Mouse (Mus musculus) bone marrow, adult 2 months (tissue): ENCODE data around the gene Bahd1. TPM values are rescaled to one million over a fixed set of nuclear protein-coding genes. Genes with fewer than 3 reads are reported as not detected.

Experiments
- H3K27ac ChIP-seq: fragments of 200-500 bp; 2 replicates; pipeline ENCODE4 v1.5.1; 2012; ENCODE audit warnings: low read depth, mild to moderate bottlenecking, control low read depth, inconsistent platforms, low read length; ENCODE audit not compliant: control insufficient read depth, poor library complexity, insufficient read depth
- H3K4me1 ChIP-seq: fragments of 200-500 bp; 2 replicates; pipeline ENCODE4 v1.6.1; 2011; ENCODE audit warnings: low read length; ENCODE audit not compliant: control insufficient read depth, insufficient read depth
- H3K4me3 ChIP-seq: fragments of 200-500 bp; replicated peaks from 2 replicates; pipeline ENCODE3; 2011; ENCODE audit warnings: mild to moderate bottlenecking, low read depth, low read length, control low read depth; ENCODE audit not compliant: control insufficient read depth
- CTCF ChIP-seq: fragments of 200-500 bp; IDR thresholded peaks from 2 replicates; pipeline ENCODE4 v1.5.1; 2011; ENCODE audit warnings: low read length, control low read depth; ENCODE audit not compliant: control insufficient read depth, insufficient read depth
- POLR2A ChIP-seq: fragments of 200-500 bp; IDR thresholded peaks from 2 replicates; pipeline ENCODE4 v1.6.1; 2011; ENCODE audit warnings: low read depth, mild to moderate bottlenecking, control low read depth, low read length, borderline replicate concordance; ENCODE audit not compliant: control insufficient read depth
- WGBS: fragments of 180-500 bp; shearing (Covaris S2); methylation state at CpG from one replicate; pipeline ENCODE4 v1.1.7; 2018; 5-methylcytosine and 5-hydroxymethylcytosine counted together
- polyA plus RNA-seq: library from polyadenylated mRNA; stranded (reverse); fragments of >200 nt; gene quantifications from 2 replicates; pipeline ENCODE4 v1.2.4, GENCODE M21; 2011; ENCODE audit warnings: low replicate concordance; ENCODE audit not compliant: missing spikeins, insufficient read depth, insufficient read length

Bahd1 gene
- polyA plus RNA-seq, 1 experiment: 8.7 TPM

DNA sequence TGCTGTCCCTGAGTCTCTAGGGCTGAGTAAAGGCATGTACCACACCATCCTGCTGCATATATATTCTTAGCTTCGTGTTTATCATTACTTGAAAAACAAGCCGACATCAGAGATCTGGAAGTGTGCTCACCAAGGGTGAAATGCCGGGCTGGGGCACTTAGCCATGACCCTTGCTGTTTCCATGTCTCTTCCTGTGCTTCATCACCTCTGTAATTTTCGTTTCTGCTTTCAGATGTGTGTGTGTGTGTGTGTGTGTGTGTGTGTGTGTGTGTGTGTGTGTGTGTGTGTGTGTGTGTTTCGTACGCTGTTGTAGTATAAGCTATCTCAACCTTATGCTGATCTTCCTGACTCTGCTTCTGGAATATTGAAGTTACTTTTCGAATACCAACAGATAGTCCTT lies 41.2 kb downstream of the Bahd1 start:
- TF ChIP-seq POLR2A (no peak), CTCF (no peak)
- WGBS: 54% methylated on average over 7 of the region's 7 CpGs
- Histone ChIP-seq H3K27ac (no peak overlapping the region), H3K4me3 (no peak overlapping the region), H3K4me1 (no peaks in the 10 kb centered on the region)

DNA sequence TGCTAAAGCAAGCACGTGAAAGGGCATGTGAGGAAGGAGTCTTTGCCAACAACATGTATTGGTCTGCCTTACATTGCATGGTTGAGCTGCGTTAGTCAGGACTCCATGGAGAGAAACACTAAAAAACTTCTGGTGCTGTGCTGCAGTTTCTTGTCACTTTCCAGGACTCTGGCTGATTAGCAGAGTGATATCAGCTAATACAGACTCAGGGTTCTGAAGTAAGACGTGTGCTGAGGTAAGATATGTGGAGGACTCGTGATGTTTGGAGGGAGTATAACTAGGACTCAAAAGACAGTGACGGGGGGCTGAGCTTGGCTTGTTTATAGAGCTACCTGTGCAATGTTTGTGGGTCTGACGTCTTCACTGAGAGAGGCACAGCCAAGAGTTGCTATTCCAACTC lies 43.1 kb downstream of the Bahd1 start:
- Histone ChIP-seq H3K4me1 (no peaks in the 10 kb centered on the region), H3K27ac (no peak overlapping the region), H3K4me3 (no peak overlapping the region)
- TF ChIP-seq CTCF (no peak), POLR2A (no peak)
- 77% methylated on average over 6 of the region's 6 CpGs for WGBS

DNA sequence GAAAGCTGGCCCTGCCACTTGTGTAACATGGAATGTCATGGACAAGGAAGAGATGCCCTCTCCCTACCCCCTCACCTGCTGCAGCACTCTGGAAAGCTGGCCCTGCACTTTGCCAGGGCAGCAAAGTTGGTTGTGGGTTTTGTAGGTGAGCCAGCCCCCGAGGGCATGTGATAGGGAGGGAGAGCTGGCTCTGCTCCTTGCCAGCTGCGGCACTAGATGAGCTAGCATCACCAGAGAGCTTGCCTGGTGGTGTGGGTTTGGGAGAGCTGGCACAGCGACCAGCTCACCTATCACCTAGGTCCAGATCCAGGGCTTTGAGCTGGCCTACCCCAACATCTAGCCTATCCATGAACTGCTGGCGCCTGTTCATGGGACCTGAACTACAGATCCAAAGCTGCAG lies 48.6 kb downstream of the Bahd1 start:
- H3K4me3 ChIP-seq: no peak overlapping the region
- 47% methylated on average over 4 of the region's 4 CpGs for WGBS
- H3K4me1 ChIP-seq: no peaks in the 10 kb centered on the region; the same call in 1 of the 2 replicates
- H3K27ac ChIP-seq: no peak overlapping the region
- TF ChIP-seq POLR2A (no peak), CTCF (no peak)

DNA sequence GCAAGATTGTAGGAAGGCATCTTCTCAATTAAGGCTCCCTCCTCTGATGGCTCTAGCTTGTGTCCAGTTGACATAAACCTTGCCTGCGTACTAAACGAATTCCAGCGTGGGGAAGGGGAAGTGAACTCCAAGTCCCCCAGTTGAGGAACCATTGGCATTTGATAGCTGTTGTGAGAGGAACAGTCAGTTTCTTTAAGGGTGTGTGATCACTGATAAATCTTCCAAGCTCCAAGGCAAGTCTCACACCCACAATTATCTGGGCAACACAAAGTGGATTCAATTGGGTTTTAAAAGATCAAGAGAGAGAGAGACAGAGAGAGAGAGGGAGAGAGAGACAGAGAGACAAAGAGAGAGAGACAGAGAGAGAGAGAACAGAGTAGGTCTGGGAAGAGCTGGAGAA lies 49.5 kb downstream of the Bahd1 start:
- H3K27ac ChIP-seq: no peak overlapping the region
- H3K4me3 ChIP-seq: no peak overlapping the region
- 24% methylated on average over 3 of the region's 3 CpGs for WGBS
- H3K4me1 ChIP-seq: no peaks in the 10 kb centered on the region; the same call in 1 of the 2 replicates
- no peak for TF ChIP-seq CTCF
- TF ChIP-seq POLR2A: no peak

DNA sequence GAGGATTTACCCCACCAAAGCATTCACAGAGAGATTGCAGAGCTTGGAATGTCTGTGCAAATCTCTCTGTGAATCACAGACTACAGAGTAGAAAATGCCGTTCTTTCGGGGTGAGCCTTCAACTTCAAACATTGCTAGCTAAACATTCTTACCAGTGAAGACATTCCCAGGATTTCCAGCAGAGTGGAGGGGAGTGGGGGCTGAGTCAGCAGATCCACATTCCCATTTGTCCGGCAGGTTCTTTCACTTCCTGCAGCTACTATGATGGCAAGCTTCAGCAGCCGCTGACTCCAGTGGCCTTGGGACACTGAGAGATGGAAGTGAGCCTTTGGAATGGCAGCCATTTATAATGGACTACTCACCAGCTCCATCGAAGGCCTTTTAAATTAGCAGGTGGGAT lies 56.3 kb downstream of the Bahd1 start:
- Histone ChIP-seq H3K4me3 (no peak overlapping the region), H3K4me1 (peaks cover 3% of the 10 kb centered on the region; the same call in 1 of the 2 replicates), H3K27ac (no peak overlapping the region)
- WGBS: 93% methylated on average over 5 of the region's 5 CpGs
- no peak for TF ChIP-seq POLR2A
- TF ChIP-seq CTCF: no peak

DNA sequence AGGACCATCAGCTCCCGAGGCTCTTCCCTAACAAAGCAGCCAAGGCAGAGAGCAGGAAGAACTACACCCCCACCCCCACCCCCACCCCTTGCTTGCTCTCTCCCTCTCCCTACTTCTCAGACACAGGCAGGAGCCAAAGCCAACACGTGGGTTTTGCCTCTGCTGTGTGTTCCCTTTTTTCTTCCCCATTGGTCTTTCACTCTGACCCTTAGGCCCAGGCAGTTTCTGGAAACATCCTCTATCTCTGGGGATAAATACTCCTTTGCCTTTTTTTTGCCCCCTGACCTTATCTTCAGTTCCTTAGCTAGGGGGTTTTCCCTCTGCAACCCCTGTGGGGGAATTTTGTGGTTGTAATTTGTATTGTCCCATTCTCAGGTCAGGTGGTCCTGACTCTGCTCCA lies 59.5 kb downstream of the Bahd1 start:
- Histone ChIP-seq H3K4me3 (no peak overlapping the region), H3K27ac (peak overlapping the region; percentile 27; the same call in 1 of the 2 replicates), H3K4me1 (peaks cover 3% of the 10 kb centered on the region; the same call in 1 of the 2 replicates)
- 6% methylated on average over 2 of the region's 2 CpGs for WGBS
- TF ChIP-seq CTCF (no peak), POLR2A (no peak)

DNA sequence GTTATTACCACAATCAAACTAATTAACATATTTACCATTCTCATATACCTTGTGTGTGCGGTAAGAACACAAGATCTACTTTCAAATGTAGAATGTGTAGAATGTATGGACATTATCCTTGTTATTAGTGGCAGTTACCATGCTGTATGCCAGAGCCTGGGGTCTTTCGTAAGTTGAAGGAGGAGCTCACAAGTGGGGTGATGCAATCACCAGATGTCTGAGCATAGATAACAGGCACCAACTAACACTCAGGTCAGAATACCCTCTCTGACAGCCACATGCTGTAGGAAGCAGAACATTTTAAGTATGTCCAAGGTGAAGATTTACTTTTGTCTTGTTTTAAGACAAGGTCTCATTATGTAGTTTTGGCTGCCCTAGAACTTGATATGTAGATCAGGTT lies 60.2 kb downstream of the Bahd1 start:
- Histone ChIP-seq H3K27ac (no peak overlapping the region), H3K4me3 (no peak overlapping the region), H3K4me1 (peaks cover 3% of the 10 kb centered on the region; the same call in 1 of the 2 replicates)
- WGBS: 44% methylated on average over 2 of the region's 2 CpGs
- no peak for TF ChIP-seq POLR2A
- TF ChIP-seq CTCF: no peak

DNA sequence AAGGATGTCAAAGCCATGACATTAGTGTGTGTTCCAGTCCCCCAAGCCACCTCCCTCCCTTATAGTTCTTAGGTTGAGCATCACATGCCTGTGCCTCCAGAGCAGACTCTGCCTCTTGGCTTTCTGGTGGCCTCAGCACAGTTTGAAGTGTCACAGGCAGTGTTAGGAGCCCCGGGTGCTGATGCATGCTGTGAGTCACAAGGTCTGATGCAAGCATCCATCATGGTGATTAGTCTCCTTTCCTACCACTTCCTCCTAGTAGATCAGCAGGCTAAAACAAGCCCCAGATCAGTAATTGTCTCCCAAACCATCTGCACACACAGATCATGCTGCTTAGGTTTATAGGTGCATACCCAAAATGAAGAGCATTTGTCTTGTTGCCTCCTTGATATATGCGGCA lies 61.4 kb downstream of the Bahd1 start:
- 45% methylated on average over 2 of the region's 2 CpGs for WGBS
- H3K4me1 ChIP-seq: peaks cover 3% of the 10 kb centered on the region; the same call in 1 of the 2 replicates
- TF ChIP-seq CTCF (no peak), POLR2A (no peak)
- H3K4me3 ChIP-seq: no peak overlapping the region
- H3K27ac ChIP-seq: no peak overlapping the region

DNA sequence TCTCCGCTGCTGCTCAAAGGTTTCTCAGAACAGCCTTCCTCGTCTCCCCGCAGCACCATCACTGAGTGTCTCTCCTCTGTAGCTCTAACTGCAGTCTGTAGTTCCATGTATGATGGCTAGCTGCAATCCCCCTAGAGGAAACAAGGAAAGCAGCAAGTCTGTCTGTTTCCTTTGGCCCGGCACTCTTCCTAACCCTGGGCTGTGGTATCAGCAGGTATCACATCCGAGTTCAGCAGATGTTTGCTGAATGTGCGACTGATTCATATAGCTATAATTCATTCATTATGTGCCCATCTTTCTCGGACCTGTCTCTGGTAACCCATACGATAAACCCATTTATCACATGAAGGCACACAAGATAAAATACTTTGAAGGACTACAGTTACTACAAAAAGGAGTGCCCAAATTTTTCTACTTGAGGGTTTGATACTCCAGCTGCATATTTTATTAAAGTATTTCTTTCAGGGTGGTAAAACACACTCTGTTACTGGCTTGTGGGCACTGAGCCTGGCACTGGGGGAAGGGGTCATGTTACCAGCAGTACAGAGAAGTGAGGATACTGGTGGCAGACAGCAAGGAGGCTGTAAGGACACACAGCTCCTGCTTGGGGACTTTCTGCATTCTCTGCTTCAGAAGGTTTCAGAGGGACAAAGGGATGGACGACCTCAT lies 63.0 kb downstream of the Bahd1 start:
- no peak overlapping the region for H3K4me3 ChIP-seq
- peaks cover 3% of the 10 kb centered on the region; the same call in 1 of the 2 replicates for H3K4me1 ChIP-seq
- no peak for TF ChIP-seq POLR2A
- no peak for TF ChIP-seq CTCF
- 53% methylated on average over 9 of the region's 9 CpGs for WGBS
- H3K27ac ChIP-seq: no peak overlapping the region
